In the genomic region with DNA sequence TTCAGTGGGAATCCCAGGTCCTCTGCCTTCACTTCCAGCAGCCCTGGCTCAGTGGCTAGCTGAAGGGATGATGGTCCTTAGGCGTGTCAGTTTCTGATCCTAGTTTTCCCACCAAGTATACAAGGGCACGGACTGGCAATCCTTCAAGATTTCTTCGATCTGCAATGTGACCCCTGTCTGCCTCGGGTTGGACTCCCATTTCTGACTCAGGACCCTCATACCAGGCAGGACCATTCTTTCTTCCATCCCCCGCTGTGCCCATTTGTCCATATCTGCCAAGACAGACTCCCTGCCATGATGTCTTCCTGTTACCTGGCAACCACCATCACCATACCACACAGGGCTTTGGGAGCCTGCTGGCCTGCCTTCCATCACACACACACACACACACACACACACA, we compare ENCODE assay signal across 13 mouse cellular contexts.
DNase-seq lines count a peak whose midpoint lies in the region; ATAC-seq lines count a peak whose summit lies in the region.
"Had no signal": no experiment of that assay in that cellular context is flagged by ENCODE, and none has a peak within 500 bp of the region (broad histone marks: within the 10 kb centered on the region; RNA-seq: fewer than 3 reads in every experiment).

No protein-coding gene starts in this region.

- no peaks in the 10 kb centered on the region for H3K9me3 ChIP-seq in heart, embryonic 10.5 days
- no peaks in the 10 kb centered on the region for H3K9me3 ChIP-seq in hindbrain, embryonic 15.5 days
- H3K9me3 ChIP-seq in neural tube, embryonic 14.5 days (ENCODE audit: control insufficient read depth, low read length), result no peaks in the 10 kb centered on the region
- H3K9me3 ChIP-seq: heart, embryonic 12.5 days had no signal

- H3K4me1 ChIP-seq in heart, embryonic 10.5 days, result peaks cover 22% of the 10 kb centered on the region
- peaks cover 56% of the 10 kb centered on the region for H3K4me1 ChIP-seq in hindbrain, embryonic 15.5 days (replicated peaks)
- peaks cover 27% of the 10 kb centered on the region for H3K4me1 ChIP-seq in neural tube, embryonic 14.5 days (ENCODE audit: control insufficient read depth, insufficient read depth, low read length)

- peak; percentile 75 for DNase-seq in heart, adult 11 months
- DNase-seq in heart, embryonic 10.5 days (ENCODE audit: low spot score), result no peak
- DNase-seq in cerebellum, adult 9-11 months, result peak; percentile 92
- no peak for DNase-seq in yolk sac, embryonic 10.5 days (ENCODE audit: low spot score)
- no peak for DNase-seq in lung, postnatal 14 days
- DNase-seq in frontal cortex, postnatal 10 days (ENCODE audit: low spot score in 2 of 2), result no peak
- DNase-seq: adrenal gland, postnatal 10 days; B cell, adult 2 months had no signal

- ATAC-seq in hindbrain, embryonic 15.5 days (ENCODE audit: low FRiP score, low read depth), result peak; percentile 32
- 0 out of 2 replicates have a peak, but pooled peaks have one; percentile 5 for ATAC-seq in neural tube, embryonic 14.5 days (ENCODE audit: low read depth)
- ATAC-seq: inflammation-experienced regulatory T-cells, adult 6 months had no signal

- peak overlapping the region; percentile 2; the same call in 1 of the 2 replicates for H3K4me2 ChIP-seq in hindbrain, embryonic 15.5 days
- H3K4me2 ChIP-seq in neural tube, embryonic 14.5 days (ENCODE audit: low read depth, low read length), result no peak overlapping the region
- H3K4me2 ChIP-seq: heart, embryonic 12.5 days had no signal

- H3K4me3 ChIP-seq in heart, embryonic 10.5 days, result no peak overlapping the region
- H3K4me3 ChIP-seq in hindbrain, embryonic 15.5 days, result no peak overlapping the region
- no peak overlapping the region for H3K4me3 ChIP-seq in neural tube, embryonic 14.5 days (ENCODE audit: low read depth, low read length)
- H3K4me3 ChIP-seq: heart, embryonic 12.5 days had no signal

- H3K9ac ChIP-seq in hindbrain, embryonic 15.5 days, result no peak overlapping the region
- no peak overlapping the region for H3K9ac ChIP-seq in neural tube, embryonic 14.5 days (replicated peaks; ENCODE audit: low read depth, low read length)
- H3K9ac ChIP-seq: heart, embryonic 12.5 days; liver, embryonic 14.5 days had no signal

- H3K36me3 ChIP-seq in heart, embryonic 10.5 days, result no peaks in the 10 kb centered on the region
- no peaks in the 10 kb centered on the region for H3K36me3 ChIP-seq in hindbrain, embryonic 15.5 days
- no peaks in the 10 kb centered on the region for H3K36me3 ChIP-seq in neural tube, embryonic 14.5 days (ENCODE audit: control insufficient read depth, insufficient read depth, low read length)
- H3K36me3 ChIP-seq: heart, embryonic 12.5 days had no signal

- H3K27me3 ChIP-seq in heart, embryonic 10.5 days (ENCODE audit: insufficient read depth, poor library complexity, severe bottlenecking), result peaks cover 2% of the 10 kb centered on the region; the same call in 1 of the 2 replicates
- no peaks in the 10 kb centered on the region for H3K27me3 ChIP-seq in hindbrain, embryonic 15.5 days
- H3K27me3 ChIP-seq in neural tube, embryonic 14.5 days (ENCODE audit: control insufficient read depth, insufficient read depth, low read length), result no peaks in the 10 kb centered on the region

- H3K27ac ChIP-seq in heart, embryonic 10.5 days, result no peak overlapping the region
- H3K27ac ChIP-seq in hindbrain, embryonic 15.5 days (replicated peaks), result peak overlapping the region; percentile 59
- H3K27ac ChIP-seq in neural tube, embryonic 14.5 days (ENCODE audit: low read depth, low read length), result no peak overlapping the region
- H3K27ac ChIP-seq: liver, embryonic 14.5 days had no signal

- WGBS in heart, embryonic 10.5 days, result 75% methylated on average over 5 of the region's 5 CpGs
- WGBS in hindbrain, embryonic 15.5 days, result 37% methylated on average over 5 of the region's 5 CpGs
- 38% methylated on average over 5 of the region's 5 CpGs for WGBS in neural tube, embryonic 14.5 days

Comparison
In these comparisons a context has a peak if more than half of its experiments do, and no peak if none do; other contexts are left out.
1. DNase-seq: peak in heart, adult 11 months (single experiment) and cerebellum, adult 9-11 months (single experiment); none in heart, embryonic 10.5 days (single experiment), yolk sac, embryonic 10.5 days (single experiment), lung, postnatal 14 days (single experiment) and frontal cortex, postnatal 10 days (0 of 2).